Mouse (Mus musculus) liver, embryonic 14.5 days (tissue): ENCODE results near the gene Cdcp2.

Experiments used
- CTCF ChIP-seq: IDR thresholded peaks from 2 replicates; pipeline ENCODE4 v1.5.1; 2016; ENCODE audit warnings: antibody characterized with exemption, low read depth, control low read depth
- EP300 ChIP-seq: IDR thresholded peaks from 2 replicates; pipeline ENCODE4 v1.6.1; 2016; ENCODE audit warnings: antibody characterized with exemption, low read depth

DNA sequence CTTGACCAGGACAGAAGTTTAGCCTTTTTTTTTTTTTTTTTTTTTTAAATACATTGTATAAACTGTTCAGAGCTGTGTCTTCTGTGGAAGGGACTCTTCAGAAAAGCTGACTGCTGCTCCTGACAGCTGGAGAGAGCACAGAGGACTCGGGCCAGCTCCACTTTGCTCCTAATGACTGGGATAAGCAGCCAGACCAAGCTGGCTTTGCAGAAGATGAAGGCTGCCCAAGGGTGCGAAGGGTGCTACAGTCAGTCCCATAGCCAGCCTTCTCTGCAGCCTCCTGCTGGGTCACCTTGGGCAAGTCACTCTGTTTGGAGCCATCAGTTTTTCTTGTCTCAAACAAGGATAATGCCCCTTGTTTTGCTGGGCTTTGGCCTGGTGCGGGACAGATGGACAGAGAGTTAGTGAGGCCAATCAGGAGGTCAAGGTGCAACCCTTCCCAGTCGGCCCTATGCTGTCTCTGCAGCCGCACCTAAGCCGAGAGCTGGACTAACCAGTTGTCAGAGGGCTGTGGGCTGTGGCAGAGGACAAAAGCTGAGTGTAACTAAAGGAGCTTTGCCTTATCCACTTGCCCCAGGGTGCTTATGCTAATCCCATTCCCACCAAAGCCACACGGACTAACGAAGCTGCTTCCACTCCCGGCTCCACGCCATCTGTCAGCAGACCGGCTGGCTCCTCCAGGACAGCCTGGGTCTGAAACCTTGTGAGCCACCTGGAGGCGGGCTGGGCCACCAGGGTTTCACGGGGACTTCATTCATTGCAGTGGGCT lies 31.4 kb downstream of the Cdcp2 start:
- TF ChIP-seq CTCF, result no peak
- no peak for TF ChIP-seq EP300
